Mouse (Mus musculus) myocyte (in vitro differentiated cells): ENCODE measurements around the gene Lgr5. TPM values are rescaled to one million over a fixed set of nuclear protein-coding genes. Genes with fewer than 3 reads are reported as not detected.

ENCODE experiments used
- H3K27me3 ChIP-seq: one replicate; pipeline ENCODE4 v1.6.1; 2011; ENCODE audit not compliant: control insufficient read depth, insufficient read depth, insufficient read length
- H3K36me3 ChIP-seq: one replicate; pipeline ENCODE4 v1.6.1; 2011; ENCODE audit not compliant: control insufficient read depth, insufficient read depth
- H3K4me2 ChIP-seq: one replicate; pipeline ENCODE4 v1.6.1; 2011; ENCODE audit warnings: low read depth, control low read depth
- H3K4me3 ChIP-seq: one replicate; pipeline ENCODE4 v1.5.1; 2011; ENCODE audit warnings: mild to moderate bottlenecking, control low read depth, moderate library complexity
- H3K79me2 ChIP-seq: one replicate; pipeline ENCODE4 v1.6.1; 2011; ENCODE audit not compliant: control insufficient read depth, insufficient read depth
- H3ac ChIP-seq: one replicate; pipeline ENCODE4 v1.6.1; 2011; ENCODE audit not compliant: control insufficient read depth, insufficient read length
- CEBPB ChIP-seq: IDR thresholded peaks from 2 replicates; pipeline ENCODE4 v1.6.1; 2011; ENCODE audit warnings: mild to moderate bottlenecking, moderate library complexity; ENCODE audit not compliant: poor library complexity, insufficient read depth, severe bottlenecking
- E2F4 ChIP-seq: IDR thresholded peaks from one replicate; pipeline ENCODE4 v1.6.1; 2011; ENCODE audit warnings: mild to moderate bottlenecking, control low read depth, moderate library complexity; ENCODE audit not compliant: insufficient read depth
- MAX ChIP-seq: IDR thresholded peaks from one replicate; pipeline ENCODE4 v1.6.1; 2011; ENCODE audit warnings: low read depth, mild to moderate bottlenecking, control low read depth
- MYOD1 ChIP-seq, 3 experiments: IDR thresholded peaks; one replicate each; pipeline ENCODE4 v1.6.1; 2011; ENCODE audit warnings: control low read depth in 2 of 3, low read depth in 2 of 3, mild to moderate bottlenecking in 2 of 3, moderate library complexity in 1 of 3; ENCODE audit not compliant: insufficient read length in 2 of 3, control insufficient read depth in 1 of 3
- MYOG ChIP-seq, 3 experiments: IDR thresholded peaks; one replicate each; pipeline ENCODE4 v1.6.1; 2011; ENCODE audit warnings: control low read depth in 2 of 3, low read depth in 2 of 3, mild to moderate bottlenecking in 2 of 3; ENCODE audit not compliant: insufficient read length in 2 of 3, control insufficient read depth in 1 of 3, insufficient read depth in 1 of 3
- POLR2A ChIP-seq: IDR thresholded peaks from one replicate; pipeline ENCODE4 v1.6.1; 2011; ENCODE audit warnings: low read depth, mild to moderate bottlenecking, control low read depth, moderate library complexity; ENCODE audit not compliant: insufficient read length
- POLR2AphosphoS2 ChIP-seq: IDR thresholded peaks from one replicate; pipeline ENCODE4 v1.6.1; 2011; ENCODE audit warnings: low read depth, control low read depth; ENCODE audit not compliant: insufficient read length
- REST ChIP-seq: IDR thresholded peaks from one replicate; pipeline ENCODE4 v1.6.1; 2011; ENCODE audit warnings: mild to moderate bottlenecking, control low read depth, moderate library complexity; ENCODE audit not compliant: insufficient read depth, insufficient read length
- SRF ChIP-seq: IDR thresholded peaks from one replicate; pipeline ENCODE4 v1.6.1; 2011; ENCODE audit warnings: low read depth; ENCODE audit not compliant: control insufficient read depth, insufficient read length
- TCF12 ChIP-seq: IDR thresholded peaks from one replicate; pipeline ENCODE4 v1.6.1; 2011; ENCODE audit warnings: mild to moderate bottlenecking, control low read depth; ENCODE audit not compliant: poor library complexity, insufficient read depth, severe bottlenecking
- TCF3 ChIP-seq: IDR thresholded peaks from one replicate; pipeline ENCODE4 v1.6.1; 2011; ENCODE audit warnings: low read depth, control low read depth; ENCODE audit not compliant: insufficient read length
- USF1 ChIP-seq: IDR thresholded peaks from one replicate; pipeline ENCODE4 v1.6.1; 2011; ENCODE audit warnings: low read depth, mild to moderate bottlenecking, control low read depth, moderate library complexity
- polyA plus RNA-seq: library from polyadenylated mRNA; unstranded; fragments of >200 nt; fragmentation: generic; extraction: Trizol; gene quantifications from one replicate; pipeline ENCODE4 v1.2.1, GENCODE M21; 2012; ENCODE audit warnings: missing spikeins

The Lgr5 gene
- polyA plus RNA-seq, 1 experiment, result 0.07 TPM

GRCm38 (mm10) chr10:115579076-115579475, 8.5 kb downstream of the Lgr5 start:
- H3K79me2 ChIP-seq, result no peaks in the 10 kb centered on the region
- no peaks in the 10 kb centered on the region for H3K36me3 ChIP-seq
- no peak overlapping the region for H3K4me3 ChIP-seq
- H3ac ChIP-seq, result no peak overlapping the region
- TF ChIP-seq E2F4, result no peak
- no peak for TF ChIP-seq POLR2AphosphoS2
- no peak for TF ChIP-seq POLR2A
- TF ChIP-seq REST, result no peak
- TF ChIP-seq MAX, result no peak
- TF ChIP-seq MYOG (IDR thresholded peaks at IDR 0.05; ENCODE audit: control insufficient read depth in 1 of 3, insufficient read depth in 1 of 3, insufficient read length in 2 of 3, low read depth in 2 of 3), result no peak
- no peak for TF ChIP-seq SRF
- TF ChIP-seq USF1, result no peak
- no peak for TF ChIP-seq MYOD1 (IDR thresholded peaks at IDR 0.05; ENCODE audit: control insufficient read depth in 1 of 3, insufficient read length in 2 of 3, low read depth in 2 of 3)
- TF ChIP-seq TCF12, result no peak
- no peak for TF ChIP-seq TCF3
- TF ChIP-seq CEBPB, result no peak
- peaks cover 4% of the 10 kb centered on the region for H3K27me3 ChIP-seq
- no peak overlapping the region for H3K4me2 ChIP-seq

- TF ChIP-seq MYOG (IDR thresholded peaks at IDR 0.05; ENCODE audit: control insufficient read depth in 1 of 3, insufficient read depth in 1 of 3, insufficient read length in 2 of 3, low read depth in 2 of 3) (no peak), TCF12 (no peak), POLR2AphosphoS2 (no peak), REST (no peak), POLR2A (no peak), E2F4 (no peak), SRF (no peak), TCF3 (no peak), MYOD1 (IDR thresholded peaks at IDR 0.05; ENCODE audit: control insufficient read depth in 1 of 3, insufficient read length in 2 of 3, low read depth in 2 of 3) (no peak), USF1 (no peak), MAX (no peak), CEBPB (no peak)
These were observed 15.7 kb downstream of the Lgr5 start for GRCm38 (mm10) chr10:115571734-115572440.

GRCm38 (mm10) chr10:115571317-115571716, 16.3 kb downstream of the Lgr5 start:
- H3K4me3 ChIP-seq, result no peak overlapping the region
- no peak overlapping the region for H3ac ChIP-seq
- no peaks in the 10 kb centered on the region for H3K36me3 ChIP-seq
- no peak overlapping the region for H3K4me2 ChIP-seq
- TF ChIP-seq E2F4 (no peak), MAX (no peak), REST (no peak), POLR2AphosphoS2 (no peak), TCF12 (no peak), SRF (no peak), MYOG (IDR thresholded peaks at IDR 0.05; ENCODE audit: control insufficient read depth in 1 of 3, insufficient read depth in 1 of 3, insufficient read length in 2 of 3, low read depth in 2 of 3) (no peak), CEBPB (no peak), MYOD1 (IDR thresholded peaks at IDR 0.05; ENCODE audit: control insufficient read depth in 1 of 3, insufficient read length in 2 of 3, low read depth in 2 of 3) (no peak), USF1 (no peak), TCF3 (no peak), POLR2A (no peak)
- H3K79me2 ChIP-seq, result no peaks in the 10 kb centered on the region
- peaks cover 7% of the 10 kb centered on the region for H3K27me3 ChIP-seq

More at GRCm38 (mm10) chr10:115571734-115572440, 15.7 kb downstream of the Lgr5 start:
- Histone ChIP-seq H3K27me3 (peaks cover 7% of the 10 kb centered on the region), H3K4me2 (no peak overlapping the region), H3ac (no peak overlapping the region), H3K36me3 (no peaks in the 10 kb centered on the region), H3K79me2 (no peaks in the 10 kb centered on the region), H3K4me3 (no peak overlapping the region)

- H3ac ChIP-seq, result no peak overlapping the region
- no peak for TF ChIP-seq E2F4
- TF ChIP-seq MYOG (IDR thresholded peaks at IDR 0.05; ENCODE audit: control insufficient read depth in 1 of 3, insufficient read depth in 1 of 3, insufficient read length in 2 of 3, low read depth in 2 of 3), result no peak
- no peak for TF ChIP-seq MAX
- no peak for TF ChIP-seq REST
- no peak for TF ChIP-seq POLR2A
- TF ChIP-seq TCF3, result no peak
- no peak for TF ChIP-seq TCF12
- TF ChIP-seq POLR2AphosphoS2, result no peak
- TF ChIP-seq USF1, result no peak
- no peak for TF ChIP-seq MYOD1 (IDR thresholded peaks at IDR 0.05; ENCODE audit: control insufficient read depth in 1 of 3, insufficient read length in 2 of 3, low read depth in 2 of 3)
- no peak for TF ChIP-seq CEBPB
- TF ChIP-seq SRF, result no peak
- H3K79me2 ChIP-seq, result no peaks in the 10 kb centered on the region
- H3K36me3 ChIP-seq, result no peaks in the 10 kb centered on the region
- H3K4me3 ChIP-seq, result no peak overlapping the region
- peaks cover 7% of the 10 kb centered on the region for H3K27me3 ChIP-seq
- no peak overlapping the region for H3K4me2 ChIP-seq
These were observed 17.0 kb downstream of the Lgr5 start for GRCm38 (mm10) chr10:115570577-115570976.
